Mouse (Mus musculus): Measurements from ENCODE around the gene Mtmr11.

Gene Mtmr11

DNA sequence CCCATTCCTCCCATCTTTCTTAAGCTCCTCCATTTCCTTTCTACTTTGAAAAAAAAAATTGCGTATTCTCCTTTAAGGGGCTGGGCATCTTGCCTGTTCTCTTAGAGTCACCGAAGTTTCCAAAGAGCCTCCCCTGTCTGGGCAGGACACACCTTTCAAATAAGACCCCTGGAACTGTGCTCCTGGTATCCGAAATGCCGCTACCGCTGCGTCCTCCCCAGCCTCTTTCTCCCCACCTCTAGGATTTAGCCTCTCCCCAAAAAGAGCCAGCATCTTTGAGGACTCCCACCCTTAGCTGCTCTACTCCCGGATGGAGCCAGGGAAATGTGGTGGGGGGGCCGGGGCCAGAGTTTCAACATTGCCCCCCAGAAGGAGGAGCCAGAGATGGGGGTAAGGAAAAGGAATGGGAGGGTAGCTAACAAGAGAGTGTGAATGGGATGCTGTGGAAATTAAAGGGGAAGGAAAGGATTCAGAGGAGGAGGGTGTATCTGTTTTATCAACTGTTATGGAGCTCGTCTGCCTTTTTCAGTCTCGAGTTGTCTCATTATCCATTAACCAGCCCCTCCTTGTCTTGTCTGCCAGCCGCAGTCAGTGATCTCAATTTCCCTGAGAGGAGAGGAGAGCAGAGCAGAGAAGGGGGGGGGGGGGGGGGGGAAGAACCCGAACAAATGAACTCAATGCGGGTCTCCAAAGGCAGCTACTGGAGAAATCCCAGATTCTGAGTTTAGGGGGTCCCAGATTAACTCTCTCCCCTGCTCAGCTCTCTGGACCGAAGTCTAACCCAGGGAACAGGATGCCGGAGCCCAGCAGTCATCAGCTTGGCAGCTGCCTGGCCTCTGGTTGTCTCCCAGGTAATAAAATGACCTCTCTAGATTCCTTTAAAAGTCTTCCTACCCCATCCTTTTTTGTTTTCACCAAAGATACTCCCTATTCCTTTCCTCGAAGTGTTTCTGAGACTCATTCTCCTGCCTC is at the start of gene Mtmr11:
Gene Mtmr11 (plus strand): TSS at position 136 of the 972 bp plus-strand sequence.
- DNase-seq (ENCODE audit: low read depth, low spot score): no peak

DNA sequence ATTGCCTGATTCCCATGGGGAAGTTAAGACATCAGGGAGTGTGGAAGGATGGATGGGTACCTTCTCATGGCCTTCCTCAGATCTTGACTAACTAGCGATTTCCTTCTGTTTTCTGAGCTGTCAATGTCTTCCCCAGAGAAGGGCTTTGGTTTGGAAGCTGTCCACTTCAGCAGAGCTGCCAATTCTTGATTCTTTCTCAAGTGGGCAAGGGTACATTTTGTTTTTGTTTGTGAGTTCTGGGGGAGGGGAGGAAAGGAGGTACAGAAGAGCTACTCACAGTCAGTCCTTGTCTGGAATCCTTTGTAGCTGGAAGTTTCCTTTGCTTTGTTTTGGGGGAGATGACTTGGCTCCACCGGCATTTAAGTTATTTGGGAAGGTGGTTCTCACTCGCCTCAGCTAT is 48.6 kb upstream of the Mtmr11 start:
- DNase-seq (ENCODE audit: low read depth, low spot score): no peak

DNA sequence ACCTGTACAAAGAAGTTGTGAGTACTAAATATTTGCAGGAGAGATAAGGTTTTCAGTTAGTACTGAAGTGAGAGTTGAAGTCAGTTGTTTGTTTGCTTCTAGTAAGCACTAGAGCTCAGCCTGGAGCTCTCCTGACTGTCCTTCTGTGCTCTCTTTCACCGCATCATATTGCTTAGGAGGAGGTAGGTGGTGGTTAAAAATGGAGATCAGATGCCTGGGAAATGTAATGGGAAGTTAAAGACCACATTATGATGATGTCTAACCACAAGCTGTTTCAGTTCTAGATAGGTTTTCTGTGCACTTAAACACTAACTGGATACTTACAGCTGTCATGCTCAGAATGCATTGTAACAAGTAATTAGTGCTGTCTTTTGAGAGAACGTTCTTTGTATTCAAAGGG is 43.7 kb upstream of the Mtmr11 start:
- DNase-seq (ENCODE audit: low read depth, low spot score): no peak

DNA sequence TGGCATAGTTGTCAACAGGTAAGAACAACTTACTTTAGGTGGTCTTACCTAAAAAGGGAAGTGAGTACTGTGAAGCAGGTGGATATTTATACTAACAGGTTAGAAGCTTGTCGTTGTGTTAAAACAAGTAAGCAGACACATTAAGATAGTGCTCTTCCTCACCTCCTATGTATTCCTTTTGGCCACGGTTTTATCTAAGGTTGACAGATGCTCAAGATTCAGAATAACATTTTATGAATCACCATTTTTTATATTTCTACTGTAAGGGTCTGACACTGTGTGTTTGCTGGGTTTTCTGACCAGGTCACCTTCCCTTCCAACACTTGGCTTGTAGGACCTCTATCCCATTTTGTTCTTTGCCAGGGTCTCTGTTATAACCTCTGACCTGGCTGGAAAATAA is 43.1 kb upstream of the Mtmr11 start:
- no peak for DNase-seq (ENCODE audit: low read depth, low spot score)

DNA sequence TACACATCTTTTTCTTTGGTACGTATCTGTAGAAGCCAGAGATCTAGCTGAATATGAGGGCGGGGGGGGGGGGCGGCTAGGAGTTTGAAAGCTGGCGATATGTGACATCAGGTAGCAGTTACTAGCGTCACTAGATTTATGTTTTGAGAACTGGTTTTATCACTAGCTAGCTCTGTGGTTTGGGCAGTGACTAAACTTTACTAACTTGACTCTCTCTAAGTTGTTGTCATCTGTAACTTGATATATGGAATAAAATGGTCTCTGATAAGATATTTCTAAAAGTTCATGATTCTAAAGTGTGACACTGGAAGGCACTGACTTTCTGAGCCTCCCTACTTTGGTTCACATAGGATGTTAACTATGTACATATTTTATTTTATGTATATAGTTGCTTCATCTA is 37.6 kb upstream of the Mtmr11 start:
- DNase-seq (ENCODE audit: low read depth, low spot score): no peak

DNA sequence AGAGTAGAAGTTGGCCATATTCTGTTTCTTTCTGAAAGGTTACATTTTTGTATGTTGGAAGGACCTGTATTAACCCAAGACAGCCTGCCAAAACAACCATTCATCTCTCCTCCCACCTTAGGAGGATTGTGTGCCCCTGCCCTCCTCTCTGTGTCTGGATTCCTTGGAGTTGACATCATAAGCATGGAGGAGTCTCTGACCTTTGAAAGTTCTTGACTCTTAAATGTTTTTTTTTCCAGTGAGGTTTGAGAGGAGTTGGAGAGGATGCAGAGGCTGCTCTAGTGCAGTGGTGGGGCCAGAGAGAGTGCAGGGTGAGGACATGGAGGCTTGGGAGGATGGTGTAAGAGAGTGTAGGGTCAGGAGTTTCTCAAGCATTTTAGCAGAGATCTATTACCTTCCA is 33.7 kb upstream of the Mtmr11 start:
- no peak for DNase-seq (ENCODE audit: low read depth, low spot score)

DNA sequence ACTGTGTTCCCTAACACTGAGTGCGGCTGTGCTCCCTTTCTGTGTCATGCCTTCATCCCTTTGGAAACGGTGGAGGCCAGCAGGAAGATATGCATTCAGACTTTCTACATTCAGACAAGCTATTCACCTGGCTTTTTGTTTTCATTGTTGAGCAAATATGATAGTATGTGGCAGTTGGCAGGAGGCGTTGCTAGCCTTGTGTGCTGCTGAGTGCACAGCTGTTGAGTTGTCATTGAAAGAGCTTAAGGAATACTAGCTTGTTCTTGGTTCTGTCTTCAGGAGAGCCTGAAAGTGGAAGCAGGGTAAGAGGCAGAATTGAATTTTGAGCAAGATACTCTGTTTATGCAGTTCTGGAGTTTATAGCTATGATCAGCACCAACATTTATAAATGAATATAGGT is 29.3 kb upstream of the Mtmr11 start:
- no peak for DNase-seq (ENCODE audit: low read depth, low spot score)

DNA sequence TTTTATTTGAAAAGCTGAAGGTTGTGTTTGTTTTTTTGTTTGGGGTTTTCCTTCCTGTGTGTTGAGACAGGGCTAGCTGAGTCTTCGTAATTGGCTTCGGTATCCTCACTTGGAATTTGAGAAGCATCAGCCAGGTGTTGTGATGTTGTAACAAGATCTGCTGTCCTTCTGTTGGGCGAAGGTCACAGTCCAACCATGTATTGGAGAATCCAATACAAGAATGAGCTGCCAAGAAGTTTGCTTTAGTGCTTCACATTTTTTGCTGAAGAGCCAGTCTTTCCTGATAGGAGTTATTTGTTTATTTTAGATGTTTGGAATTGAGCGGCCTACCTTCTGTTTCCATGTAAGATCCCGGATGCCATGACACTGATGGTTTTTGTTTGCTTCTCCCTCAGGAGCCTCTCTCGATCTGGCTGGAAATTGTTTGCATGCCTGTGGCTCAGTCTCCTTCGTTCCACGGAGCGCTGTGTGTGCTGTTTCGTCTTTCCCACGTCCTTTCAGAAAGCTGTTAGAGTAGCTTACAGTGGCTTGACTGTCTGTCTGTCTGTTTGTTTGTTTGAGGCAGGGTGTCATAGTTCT is 28.4 kb upstream of the Mtmr11 start:
- no peak for DNase-seq (ENCODE audit: low read depth, low spot score)

DNA sequence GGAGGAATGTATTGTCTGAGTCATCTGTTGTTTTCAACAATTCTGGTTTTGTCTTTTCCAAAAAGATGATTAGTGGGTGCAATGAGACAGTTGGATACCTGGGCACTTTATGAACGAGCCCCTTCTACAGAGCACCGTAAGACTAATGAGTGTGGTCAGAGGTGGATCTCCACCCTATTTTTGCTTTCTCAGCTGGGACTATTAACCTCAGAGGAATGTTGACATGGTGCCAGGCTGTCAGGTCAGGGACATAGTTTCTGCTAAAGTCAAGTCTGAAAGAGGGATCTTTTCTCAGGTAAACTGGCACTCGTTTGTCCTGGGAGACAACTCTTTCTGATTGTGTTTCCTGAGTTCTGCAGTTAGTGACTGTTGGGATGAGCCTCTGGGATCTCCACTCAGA is 26.8 kb upstream of the Mtmr11 start:
- DNase-seq (ENCODE audit: low read depth, low spot score): no peak

DNA sequence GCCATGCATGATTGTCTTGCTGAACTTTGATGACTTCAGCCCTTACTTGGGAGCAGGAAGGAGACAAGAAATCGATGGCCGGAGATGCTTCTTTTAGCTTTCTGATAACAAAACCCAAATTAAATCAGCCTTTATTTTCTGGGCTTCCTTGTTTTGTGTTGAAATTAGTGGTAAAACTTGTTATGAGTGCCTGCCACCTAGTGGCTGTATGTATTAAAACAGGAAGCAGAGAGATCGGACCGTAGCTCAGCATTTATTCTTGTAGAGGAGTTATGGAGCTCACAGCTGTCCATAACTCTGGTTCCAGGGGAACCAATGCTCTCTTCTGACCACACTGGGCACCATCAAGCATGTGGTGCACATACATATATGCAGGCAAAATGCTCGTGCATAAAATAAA is 13.9 kb upstream of the Mtmr11 start:
- DNase-seq (ENCODE audit: low read depth, low spot score): peak; percentile 77

DNA sequence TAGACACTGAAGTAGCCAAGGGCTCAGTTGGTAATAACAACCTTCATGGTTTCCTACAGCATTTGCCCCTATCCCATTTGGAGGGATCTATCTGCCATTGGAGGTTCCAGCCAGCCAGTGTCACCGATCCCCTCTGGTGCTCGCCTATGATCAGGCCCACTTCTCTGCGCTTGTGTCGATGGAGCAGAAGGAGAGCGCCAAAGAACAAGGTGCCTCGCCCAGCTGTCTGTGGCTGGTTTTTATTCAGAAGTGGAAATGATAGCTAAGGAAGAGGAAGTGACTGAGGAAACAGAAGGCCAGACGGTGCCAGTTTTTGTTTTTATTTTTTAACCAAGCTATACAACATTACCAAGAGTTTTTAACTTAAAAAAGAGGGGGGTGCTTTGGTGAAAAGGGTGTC is 10.0 kb upstream of the Mtmr11 start:
- no peak for DNase-seq (ENCODE audit: low read depth, low spot score)

DNA sequence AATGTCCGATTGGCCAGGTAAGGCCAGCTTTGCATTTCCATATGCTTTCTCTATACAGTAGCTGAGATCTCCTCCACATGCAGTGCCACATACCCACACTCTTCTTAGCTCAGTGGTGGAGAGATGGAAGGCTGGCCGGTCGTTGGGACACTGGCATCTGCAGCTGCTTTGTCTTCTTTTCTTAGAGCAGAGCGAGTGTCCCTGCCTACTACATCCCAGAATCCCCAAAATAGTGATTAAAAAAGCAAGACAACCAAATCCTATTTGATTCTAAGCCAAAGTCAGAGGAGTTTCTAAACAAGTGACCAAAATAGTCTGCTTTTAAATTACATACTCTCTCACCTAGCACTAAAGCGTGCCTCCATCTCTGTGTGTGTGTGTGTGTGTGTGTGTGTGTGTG is 9.2 kb upstream of the Mtmr11 start:
- DNase-seq (ENCODE audit: low read depth, low spot score): no peak

DNA sequence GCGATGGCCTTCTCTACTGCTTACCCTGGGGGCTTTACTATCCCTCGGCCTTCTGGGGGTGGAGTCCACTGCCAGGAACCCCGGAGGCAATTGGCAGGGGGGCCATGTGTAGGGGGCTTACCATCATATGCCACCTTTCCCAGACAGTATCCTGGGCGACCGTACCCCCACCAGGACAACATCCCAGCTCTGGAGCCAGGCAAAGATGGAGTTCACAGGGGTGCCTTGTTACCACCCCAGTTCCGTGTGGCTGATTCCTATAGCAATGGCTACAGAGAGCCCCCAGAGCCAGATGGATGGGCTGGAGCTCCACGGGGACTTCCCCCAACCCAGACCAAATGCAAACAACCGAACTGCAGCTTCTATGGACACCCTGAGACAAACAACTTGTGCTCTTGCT is 6.3 kb upstream of the Mtmr11 start:
- no peak for DNase-seq (ENCODE audit: low read depth, low spot score)

DNA sequence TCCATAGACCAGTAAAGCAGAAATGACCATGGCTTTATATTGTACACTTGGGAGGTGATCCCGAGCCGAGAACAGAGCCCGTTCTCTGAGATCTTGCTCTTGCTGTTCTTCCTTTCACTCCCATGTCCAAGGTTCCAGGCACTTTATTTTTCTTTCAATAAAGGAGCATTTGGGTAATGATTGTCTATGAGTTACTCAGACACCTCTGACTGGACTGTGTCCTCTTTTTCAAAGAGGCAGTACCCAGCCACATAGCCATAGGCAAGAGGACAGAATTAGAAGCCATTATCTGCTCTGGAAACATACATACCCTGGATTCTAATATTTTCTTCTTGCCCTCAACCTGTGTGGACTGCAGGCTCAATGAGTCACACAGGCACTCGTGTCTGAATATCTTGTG is 2.0 kb upstream of the Mtmr11 start:
- DNase-seq (ENCODE audit: low read depth, low spot score): no peak

DNA sequence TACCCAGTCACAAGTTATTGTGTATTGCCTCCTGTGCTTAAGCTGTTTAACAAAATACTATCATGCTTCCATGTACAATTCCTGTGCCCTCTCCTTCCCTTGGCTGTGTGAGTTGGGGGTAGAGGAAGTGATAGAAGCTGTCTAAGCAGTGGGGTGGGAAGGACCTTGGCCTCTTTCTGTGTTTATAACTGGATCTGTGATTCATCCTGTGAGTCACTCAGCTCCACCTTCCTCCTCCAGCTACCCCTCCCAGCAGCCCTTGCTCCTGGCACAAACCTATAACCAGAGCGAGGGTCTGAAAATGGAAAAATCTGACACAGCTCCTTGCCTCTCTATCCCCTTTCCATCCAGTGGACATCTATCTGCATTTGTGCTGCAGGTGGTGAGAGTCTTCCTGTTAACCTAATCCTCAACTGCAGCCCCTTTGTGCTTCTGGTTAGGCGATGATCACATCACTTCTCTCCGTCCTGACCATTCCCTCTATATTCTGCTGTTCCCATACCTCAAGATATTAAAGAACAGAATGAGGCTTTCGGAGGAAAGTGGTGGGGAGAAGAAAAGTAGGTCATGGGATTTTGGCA is 1.5 kb upstream of the Mtmr11 start:
- no peak for DNase-seq (ENCODE audit: low read depth, low spot score)

DNA sequence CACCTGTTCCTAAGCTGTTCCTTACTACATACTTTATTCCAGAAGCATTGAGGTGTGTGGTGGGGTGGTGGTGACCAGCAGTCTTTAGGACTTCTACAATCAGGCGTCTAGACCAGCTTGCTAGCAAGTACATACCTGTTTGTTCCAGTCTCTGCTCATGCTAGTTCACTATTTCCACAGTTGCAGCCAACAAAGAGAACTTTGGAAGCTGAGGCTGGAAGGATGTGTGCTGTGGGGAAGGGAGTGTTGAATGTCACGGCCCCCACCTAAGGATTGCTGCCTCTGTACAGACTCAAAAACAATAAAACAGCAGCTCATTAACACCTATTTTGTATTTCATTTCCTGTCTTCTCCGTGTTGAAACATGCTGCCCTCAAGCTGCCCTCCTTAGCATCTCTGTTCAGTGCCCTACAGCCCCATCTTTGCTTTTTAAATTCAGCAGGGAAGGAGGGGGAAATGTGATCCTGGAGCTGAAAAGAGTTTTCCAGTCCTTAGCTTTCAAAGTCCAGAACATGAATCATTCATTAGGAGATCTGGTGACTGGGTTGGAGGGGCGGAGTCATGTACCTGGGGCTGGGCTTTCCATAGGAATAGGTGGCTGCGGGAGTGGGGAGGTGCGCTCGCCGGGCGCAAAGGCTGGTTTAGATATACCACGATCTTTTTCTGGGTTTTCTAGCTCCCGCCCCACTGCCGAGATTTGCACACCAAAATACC is 844 bp upstream of the Mtmr11 start:
- peak; percentile 29 for DNase-seq (ENCODE audit: low read depth, low spot score)

DNA sequence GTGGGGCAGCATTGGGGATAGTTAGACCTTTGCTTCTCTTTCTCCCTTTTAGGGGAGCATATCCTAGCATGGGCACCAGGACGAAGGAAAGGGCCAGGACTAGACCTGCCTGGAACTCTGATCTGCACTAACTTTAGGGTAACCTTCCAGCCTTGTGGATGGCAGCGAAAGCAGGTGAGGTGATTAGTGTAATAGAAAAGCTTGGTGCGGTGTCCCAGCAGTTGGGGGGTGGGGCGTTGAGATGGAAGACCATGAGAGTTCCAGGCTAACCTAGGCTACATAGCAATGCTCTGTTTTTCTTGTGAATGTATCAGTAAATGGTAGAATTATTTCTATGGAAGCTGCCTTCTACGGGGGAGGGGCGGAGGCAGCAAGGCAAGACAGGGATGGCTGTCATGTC is 1.2 kb downstream of the Mtmr11 start:
- no peak for DNase-seq (ENCODE audit: low read depth, low spot score)

DNA sequence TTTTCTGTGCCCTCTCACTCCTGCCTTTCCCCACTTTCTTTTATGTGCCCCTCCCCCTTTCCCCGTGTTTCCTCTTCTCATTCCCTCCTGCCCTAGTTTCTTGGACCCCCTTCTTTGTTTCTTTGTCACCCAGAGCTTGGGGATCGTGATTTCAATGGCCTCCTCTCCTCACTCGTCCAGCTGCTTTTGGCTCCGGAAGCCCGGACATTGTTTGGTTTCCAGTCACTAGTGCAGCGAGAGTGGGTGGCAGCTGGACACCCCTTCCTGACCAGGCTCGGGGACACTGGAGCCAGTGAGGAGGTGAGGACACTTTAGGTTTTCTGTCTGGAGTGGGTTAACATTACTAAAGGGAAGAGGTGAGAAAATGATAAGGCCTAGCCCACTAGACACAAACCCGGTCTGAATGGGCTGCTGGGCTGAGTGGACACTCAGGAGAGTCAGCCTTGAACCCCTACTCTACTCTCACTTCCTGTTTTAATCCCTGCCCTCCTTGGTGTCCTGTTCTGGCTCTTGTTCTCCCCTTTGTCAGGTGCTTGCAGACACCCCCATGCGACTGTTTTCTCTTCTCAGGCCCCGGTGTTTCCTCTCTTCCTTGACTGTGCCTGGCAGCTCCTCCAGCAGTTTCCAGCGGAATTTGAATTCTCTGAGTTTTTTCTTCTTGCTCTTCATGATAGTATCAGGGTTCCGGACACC is 6.8 kb downstream of the Mtmr11 start:
- DNase-seq (ENCODE audit: low read depth, low spot score): no peak

DNA sequence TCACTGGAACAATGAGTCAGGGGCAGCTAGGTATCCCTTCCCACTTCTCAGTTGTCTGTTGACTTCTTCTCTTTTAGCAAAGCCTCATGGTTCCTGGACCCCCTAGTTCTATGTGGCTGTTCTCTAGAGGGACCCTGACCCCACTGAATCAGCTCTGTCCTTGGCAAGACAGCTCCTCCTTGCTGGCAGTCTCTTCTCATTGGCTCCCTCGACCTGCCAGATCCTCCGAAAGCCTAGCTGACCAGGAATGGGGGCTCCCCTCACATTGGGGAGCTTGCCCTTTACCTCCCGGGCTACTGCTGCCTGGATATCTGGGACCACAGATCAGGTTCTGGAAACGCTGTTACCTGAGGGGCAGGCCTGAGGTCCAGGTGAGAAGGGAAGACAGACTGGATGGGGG is 8.5 kb downstream of the Mtmr11 start:
- DNase-seq (ENCODE audit: low read depth, low spot score): no peak

DNA sequence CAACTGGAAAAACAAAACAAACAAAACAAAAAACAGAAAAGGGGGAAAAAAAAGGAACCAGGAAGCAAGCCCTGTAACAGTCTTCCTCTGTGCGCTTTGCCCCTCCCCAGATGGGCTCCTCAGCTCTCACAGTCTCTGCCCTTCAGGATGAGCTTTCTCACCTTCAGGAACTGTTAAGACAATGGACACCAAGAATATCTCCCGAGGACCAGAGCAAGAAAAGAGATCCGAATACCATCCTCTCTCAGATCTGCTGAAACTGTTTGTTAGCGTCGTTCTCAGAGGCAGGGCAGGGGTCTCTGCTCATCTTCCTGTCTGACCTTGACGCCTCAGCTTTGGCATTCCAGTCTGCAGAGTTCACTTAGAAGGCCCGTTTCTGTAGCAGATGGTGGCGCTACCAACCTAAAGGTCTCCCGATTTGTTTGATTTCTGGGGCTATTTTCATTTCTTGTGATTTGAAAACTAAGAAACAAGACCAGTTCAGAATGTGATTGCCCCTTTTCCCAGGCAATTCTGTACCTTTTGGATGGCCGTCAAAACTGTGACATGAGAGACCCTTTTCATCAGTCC is 9.3 kb downstream of the Mtmr11 start:
- DNase-seq (ENCODE audit: low read depth, low spot score): no peak

DNA sequence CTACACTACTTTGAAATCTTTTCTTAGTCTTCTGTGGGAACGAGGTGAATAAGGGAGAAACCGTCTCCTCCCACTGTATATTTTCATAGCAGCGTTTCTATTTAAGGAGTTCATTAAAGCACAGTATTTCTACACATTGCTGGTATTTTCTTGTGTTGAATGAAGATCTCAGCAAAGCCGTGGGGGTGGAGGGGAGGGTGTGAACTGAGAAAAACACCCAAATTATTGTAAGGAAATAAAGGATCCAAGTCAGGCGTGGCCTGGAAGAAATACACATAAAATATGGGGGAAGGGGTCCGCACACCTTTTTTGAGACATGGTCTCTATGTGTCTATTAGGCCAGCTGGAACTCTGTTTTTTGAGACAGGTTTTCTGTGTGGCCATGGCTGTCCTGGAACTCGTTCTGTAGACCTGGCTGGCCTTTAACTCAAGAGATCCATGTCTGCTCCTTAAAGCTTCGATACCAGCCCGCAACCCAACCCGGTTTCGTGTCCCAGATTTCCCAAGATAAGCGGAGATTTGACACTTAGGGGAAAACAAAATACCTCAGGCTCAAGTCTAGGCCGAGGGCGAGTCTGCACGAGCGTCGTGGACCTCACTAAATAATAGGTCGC is 9.9 kb downstream of the Mtmr11 start:
- DNase-seq (ENCODE audit: low read depth, low spot score): no peak

Data from CD4-positive helper T cell, adult 2 months (primary cell).